In genomic region chr6:67113686-67114278, GRCm38 (mm10) we compare ENCODE assay signal across 8 mouse cellular contexts.
DNase-seq lines count a peak whose midpoint lies in the region; ATAC-seq and TF ChIP-seq lines count a peak whose summit lies in the region.

No protein-coding gene starts in this region.

- H3K4me3 ChIP-seq in forebrain, embryonic 13.5 days: peak overlapping the region; percentile 33
- H3K4me3 ChIP-seq in kidney, embryonic 16.5 days (ENCODE audit: low read length): peak overlapping the region; percentile 36
- peak overlapping the region; percentile 13; the same call in 1 of the 2 replicates for H3K4me3 ChIP-seq in lung, postnatal 0 days (ENCODE audit: low read depth, low read length)
- peak overlapping the region; percentile 23 for H3K4me3 ChIP-seq in stomach, embryonic 16.5 days (replicated peaks; ENCODE audit: low read length)

- no peaks in the 10 kb centered on the region for H3K4me1 ChIP-seq in forebrain, embryonic 13.5 days
- peaks cover 15% of the 10 kb centered on the region; the same call in 1 of the 2 replicates for H3K4me1 ChIP-seq in kidney, embryonic 16.5 days (ENCODE audit: insufficient read depth, low read length)
- H3K4me1 ChIP-seq in lung, postnatal 0 days (ENCODE audit: insufficient read depth, low read depth, low read length): no peaks in the 10 kb centered on the region
- H3K4me1 ChIP-seq in stomach, embryonic 16.5 days (ENCODE audit: control insufficient read depth, insufficient read depth, low read length): 0 out of 2 replicates have a peak, but pooled peaks cover 3% of the 10 kb centered on the region

- DNase-seq in embryo, embryonic 10.5 days (ENCODE audit: low spot score): peak; percentile 47
- peak; percentile 48 for DNase-seq in lung, postnatal 0 days (ENCODE audit: low spot score)
- DNase-seq in gastrocnemius, postnatal 25 days: no peak
- DNase-seq in gastrocnemius, postnatal 14 days: no peak
- no peak for DNase-seq in cerebellum, adult 9-10 months

- 10% methylated on average over 26 of the region's 26 CpGs for WGBS in forebrain, embryonic 13.5 days
- WGBS in kidney, embryonic 16.5 days: 10% methylated on average over 26 of the region's 26 CpGs
- 15% methylated on average over 26 of the region's 26 CpGs for WGBS in lung, postnatal 0 days
- 11% methylated on average over 26 of the region's 26 CpGs for WGBS in stomach, embryonic 16.5 days

- TF ChIP-seq CTCF in lung, postnatal 0 days (IDR thresholded peaks at IDR 0.05): no peak

- peak; percentile 60 for ATAC-seq in forebrain, embryonic 13.5 days
- peak; percentile 83 for ATAC-seq in kidney, embryonic 16.5 days (ENCODE audit: low FRiP score, low TSS enrichment)
- ATAC-seq in lung, postnatal 0 days: peak; percentile 63
- peak; percentile 84 for ATAC-seq in stomach, embryonic 16.5 days (ENCODE audit: insufficient read depth, low FRiP score)

- no peak overlapping the region for H3K27ac ChIP-seq in forebrain, embryonic 13.5 days
- peak overlapping the region; percentile 75 for H3K27ac ChIP-seq in kidney, embryonic 16.5 days (ENCODE audit: low read length)
- no peak overlapping the region for H3K27ac ChIP-seq in lung, postnatal 0 days (ENCODE audit: low read length)
- H3K27ac ChIP-seq in stomach, embryonic 16.5 days (ENCODE audit: low read length): no peak overlapping the region

- peak overlapping the region; percentile 48; the same call in 1 of the 2 replicates for H3K9ac ChIP-seq in forebrain, embryonic 13.5 days
- H3K9ac ChIP-seq in kidney, embryonic 16.5 days (replicated peaks; ENCODE audit: low read length): peak overlapping the region; percentile 63
- H3K9ac ChIP-seq in lung, postnatal 0 days (replicated peaks; ENCODE audit: low read depth): no peak overlapping the region
- H3K9ac ChIP-seq in stomach, embryonic 16.5 days (ENCODE audit: low read length): peak overlapping the region; percentile 29; the same call in 1 of the 2 replicates

- H3K36me3 ChIP-seq in forebrain, embryonic 13.5 days (ENCODE audit: poor library complexity, severe bottlenecking): no peaks in the 10 kb centered on the region
- no peaks in the 10 kb centered on the region for H3K36me3 ChIP-seq in kidney, embryonic 16.5 days (ENCODE audit: insufficient read depth, low read length)
- H3K36me3 ChIP-seq in lung, postnatal 0 days (ENCODE audit: insufficient read depth, low read length): no peaks in the 10 kb centered on the region
- H3K36me3 ChIP-seq in stomach, embryonic 16.5 days (ENCODE audit: control insufficient read depth, insufficient read depth, low read length): no peaks in the 10 kb centered on the region

- H3K4me2 ChIP-seq in forebrain, embryonic 13.5 days: peak overlapping the region; percentile 58
- H3K4me2 ChIP-seq in kidney, embryonic 16.5 days (replicated peaks; ENCODE audit: low read depth, low read length): peak overlapping the region; percentile 60
- H3K4me2 ChIP-seq in lung, postnatal 0 days (replicated peaks; ENCODE audit: low read depth, low read length): peak overlapping the region; percentile 48
- H3K4me2 ChIP-seq in stomach, embryonic 16.5 days (ENCODE audit: low read depth, low read length): peak overlapping the region; percentile 56

- intact Hi-C loops in gastrocnemius, postnatal 14 days (cut with DNase I; ENCODE audit: low total_unique reads): no loop called here

- H3K27me3 ChIP-seq in forebrain, embryonic 13.5 days: no peaks in the 10 kb centered on the region; the same call in 1 of the 2 replicates
- no peaks in the 10 kb centered on the region for H3K27me3 ChIP-seq in kidney, embryonic 16.5 days (ENCODE audit: insufficient read depth, low read length)
- H3K27me3 ChIP-seq in lung, postnatal 0 days (replicated peaks; ENCODE audit: insufficient read depth, low read length): no peaks in the 10 kb centered on the region
- H3K27me3 ChIP-seq in stomach, embryonic 16.5 days (ENCODE audit: control insufficient read depth, insufficient read depth, low read length): no peaks in the 10 kb centered on the region

- no peak for TF ChIP-seq EP300 in lung, postnatal 0 days (IDR thresholded peaks at IDR 0.05)

- no peaks in the 10 kb centered on the region for H3K9me3 ChIP-seq in forebrain, embryonic 13.5 days (replicated peaks)
- no peaks in the 10 kb centered on the region for H3K9me3 ChIP-seq in kidney, embryonic 16.5 days (ENCODE audit: low read length)
- no peaks in the 10 kb centered on the region for H3K9me3 ChIP-seq in lung, postnatal 0 days (ENCODE audit: low read length)
- H3K9me3 ChIP-seq in stomach, embryonic 16.5 days (replicated peaks; ENCODE audit: control insufficient read depth, low read length): no peaks in the 10 kb centered on the region

Comparison
In these comparisons a context has a peak if more than half of its experiments do, and no peak if none do; other contexts are left out.
1. DNase-seq: peak in embryo, embryonic 10.5 days (single experiment) and lung, postnatal 0 days (single experiment); none in gastrocnemius, postnatal 25 days (single experiment), gastrocnemius, postnatal 14 days (single experiment) and cerebellum, adult 9-10 months (single experiment).
2. Peak in every context shown above with its lines, with median percentiles within 50 percentile points of each other: ATAC-seq, H3K4me2 ChIP-seq and H3K4me3 ChIP-seq.